Mouse (Mus musculus): ENCODE results near the gene Eef1akmt1. TPM values are rescaled to one million over a fixed set of nuclear protein-coding genes. Genes with fewer than 3 reads are reported as not detected.

The Eef1akmt1 gene
- polyA plus RNA-seq, 1 experiment from 2014 or later: 87.8 TPM

GRCm38 (mm10) chr14:57591830-57592229, 20.4 kb upstream of the Eef1akmt1 start:
- H3K9me3 ChIP-seq: no peaks in the 10 kb centered on the region
- H3K4me3 ChIP-seq: no peak overlapping the region
- H3K4me1 ChIP-seq: no peaks in the 10 kb centered on the region
- no peak overlapping the region for H3K4me2 ChIP-seq
- no peak overlapping the region for H3K27ac ChIP-seq
- no peak overlapping the region for H3K9ac ChIP-seq
- WGBS: 97% methylated on average over 3 of the region's 3 CpGs
- ATAC-seq (replicated peaks): no peak
- peaks cover 14% of the 10 kb centered on the region for H3K36me3 ChIP-seq (replicated peaks)
- no peaks in the 10 kb centered on the region for H3K27me3 ChIP-seq (replicated peaks)

GRCm38 (mm10) chr14:57576364-57577060, 5.1 kb upstream of the Eef1akmt1 start:
- H3K4me3 ChIP-seq: no peak overlapping the region
- H3K36me3 ChIP-seq (replicated peaks): peaks cover 4% of the 10 kb centered on the region; the same call in 1 of the 2 replicates
- no peak overlapping the region for H3K27ac ChIP-seq
- H3K4me1 ChIP-seq: no peaks in the 10 kb centered on the region
- WGBS: 98% methylated on average over 2 of the region's 2 CpGs
- no peaks in the 10 kb centered on the region for H3K27me3 ChIP-seq (replicated peaks)
- no peak for ATAC-seq (replicated peaks)
- no peak overlapping the region for H3K4me2 ChIP-seq
- no peaks in the 10 kb centered on the region for H3K9me3 ChIP-seq
- H3K9ac ChIP-seq: no peak overlapping the region

- Histone ChIP-seq H3K27ac (no peak overlapping the region), H3K4me1 (peaks cover 6% of the 10 kb centered on the region), H3K27me3 (replicated peaks) (no peaks in the 10 kb centered on the region), H3K9ac (no peak overlapping the region), H3K4me3 (no peak overlapping the region), H3K4me2 (no peak overlapping the region), H3K36me3 (replicated peaks) (peaks cover 3% of the 10 kb centered on the region; the same call in 1 of the 2 replicates), H3K9me3 (no peaks in the 10 kb centered on the region)
- ATAC-seq (replicated peaks): no peak
- WGBS: 87% methylated on average over 6 of the region's 6 CpGs
Observed at GRCm38 (mm10) chr14:57574792-57575587, 3.6 kb upstream of the Eef1akmt1 start.

GRCm38 (mm10) chr14:57565626-57566025, 5.8 kb downstream of the Eef1akmt1 start:
- no peak for ATAC-seq (replicated peaks)
- no peaks in the 10 kb centered on the region for H3K27me3 ChIP-seq (replicated peaks)
- H3K36me3 ChIP-seq (replicated peaks): no peaks in the 10 kb centered on the region
- no peak overlapping the region for H3K4me3 ChIP-seq
- 90% methylated on average over 6 of the region's 6 CpGs for WGBS
- peaks cover 2% of the 10 kb centered on the region for H3K4me1 ChIP-seq
- H3K27ac ChIP-seq: no peak overlapping the region
- H3K9ac ChIP-seq: no peak overlapping the region
- no peak overlapping the region for H3K4me2 ChIP-seq
- H3K9me3 ChIP-seq: no peaks in the 10 kb centered on the region

GRCm38 (mm10) chr14:57556922-57557321, 14.5 kb downstream of the Eef1akmt1 start:
- no peak overlapping the region for H3K27ac ChIP-seq
- no peak overlapping the region for H3K4me2 ChIP-seq
- no peak for ATAC-seq (replicated peaks)
- H3K4me3 ChIP-seq: no peak overlapping the region
- no peaks in the 10 kb centered on the region for H3K36me3 ChIP-seq (replicated peaks)
- no peak overlapping the region for H3K9ac ChIP-seq
- H3K27me3 ChIP-seq (replicated peaks): no peaks in the 10 kb centered on the region
- no peaks in the 10 kb centered on the region for H3K4me1 ChIP-seq
- WGBS: 90% methylated on average over 1 of the region's 1 CpGs
- no peaks in the 10 kb centered on the region for H3K9me3 ChIP-seq

GRCm38 (mm10) chr14:57555471-57556070, 15.8 kb downstream of the Eef1akmt1 start:
- H3K9ac ChIP-seq: no peak overlapping the region
- no peak for ATAC-seq (replicated peaks)
- no peaks in the 10 kb centered on the region for H3K9me3 ChIP-seq
- H3K4me3 ChIP-seq: no peak overlapping the region
- no peaks in the 10 kb centered on the region for H3K27me3 ChIP-seq (replicated peaks)
- H3K36me3 ChIP-seq (replicated peaks): no peaks in the 10 kb centered on the region
- no peak overlapping the region for H3K4me2 ChIP-seq
- no peak overlapping the region for H3K27ac ChIP-seq
- WGBS: 86% methylated on average over 7 of the region's 7 CpGs
- no peaks in the 10 kb centered on the region for H3K4me1 ChIP-seq

- H3K27me3 ChIP-seq (replicated peaks): no peaks in the 10 kb centered on the region
- 91% methylated on average over 5 of the region's 5 CpGs for WGBS
- H3K4me2 ChIP-seq: no peak overlapping the region
- H3K4me3 ChIP-seq: no peak overlapping the region
- H3K27ac ChIP-seq: no peak overlapping the region
- H3K9ac ChIP-seq: no peak overlapping the region
- H3K9me3 ChIP-seq: no peaks in the 10 kb centered on the region
- no peak for ATAC-seq (replicated peaks)
- H3K36me3 ChIP-seq (replicated peaks): peaks cover 2% of the 10 kb centered on the region; the same call in 1 of the 2 replicates
- H3K4me1 ChIP-seq: no peaks in the 10 kb centered on the region
Observed at GRCm38 (mm10) chr14:57554434-57554833, 17.0 kb downstream of the Eef1akmt1 start.

- no peak overlapping the region for H3K4me2 ChIP-seq
- H3K4me3 ChIP-seq: no peak overlapping the region
- no peak overlapping the region for H3K27ac ChIP-seq
- peaks cover 5% of the 10 kb centered on the region; the same call in 1 of the 2 replicates for H3K36me3 ChIP-seq (replicated peaks)
- no peaks in the 10 kb centered on the region for H3K27me3 ChIP-seq (replicated peaks)
- no peaks in the 10 kb centered on the region for H3K4me1 ChIP-seq
- H3K9me3 ChIP-seq: no peaks in the 10 kb centered on the region
- no peak for ATAC-seq (replicated peaks)
- no peak overlapping the region for H3K9ac ChIP-seq
Observed at GRCm38 (mm10) chr14:57552945-57553344, 18.5 kb downstream of the Eef1akmt1 start.

- 87% methylated on average over 5 of the region's 5 CpGs for WGBS
- Histone ChIP-seq H3K4me1 (no peaks in the 10 kb centered on the region), H3K36me3 (replicated peaks) (peaks cover 5% of the 10 kb centered on the region; the same call in 1 of the 2 replicates), H3K27ac (no peak overlapping the region), H3K9ac (no peak overlapping the region), H3K4me2 (no peak overlapping the region), H3K9me3 (no peaks in the 10 kb centered on the region), H3K27me3 (replicated peaks) (no peaks in the 10 kb centered on the region), H3K4me3 (no peak overlapping the region)
- no peak for ATAC-seq (replicated peaks)
Observed at GRCm38 (mm10) chr14:57547062-57547461, 24.4 kb downstream of the Eef1akmt1 start.

GRCm38 (mm10) chr14:57546557-57547021, 24.8 kb downstream of the Eef1akmt1 start:
- H3K4me3 ChIP-seq: no peak overlapping the region
- peaks cover 5% of the 10 kb centered on the region; the same call in 1 of the 2 replicates for H3K36me3 ChIP-seq (replicated peaks)
- H3K27me3 ChIP-seq (replicated peaks): no peaks in the 10 kb centered on the region
- no peak overlapping the region for H3K9ac ChIP-seq
- no peaks in the 10 kb centered on the region for H3K4me1 ChIP-seq
- WGBS: 29% methylated on average over 13 of the region's 13 CpGs
- ATAC-seq (replicated peaks): no peak
- H3K27ac ChIP-seq: no peak overlapping the region
- H3K9me3 ChIP-seq: no peaks in the 10 kb centered on the region
- no peak overlapping the region for H3K4me2 ChIP-seq

- H3K4me1 ChIP-seq: no peaks in the 10 kb centered on the region
- 87% methylated on average over 8 of the region's 8 CpGs for WGBS
- no peak for ATAC-seq (replicated peaks)
Observed at GRCm38 (mm10) chr14:57546131-57546530, 25.3 kb downstream of the Eef1akmt1 start.

GRCm38 (mm10) chr14:57545526-57545925, 25.9 kb downstream of the Eef1akmt1 start:
- Histone ChIP-seq H3K27ac (no peak overlapping the region), H3K4me3 (no peak overlapping the region), H3K4me1 (no peaks in the 10 kb centered on the region), H3K9me3 (no peaks in the 10 kb centered on the region), H3K36me3 (replicated peaks) (peaks cover 5% of the 10 kb centered on the region; the same call in 1 of the 2 replicates), H3K4me2 (no peak overlapping the region), H3K9ac (no peak overlapping the region), H3K27me3 (replicated peaks) (no peaks in the 10 kb centered on the region)
- ATAC-seq (replicated peaks): no peak
- 84% methylated on average over 17 of the region's 17 CpGs for WGBS

More at GRCm38 (mm10) chr14:57546131-57546530, 25.3 kb downstream of the Eef1akmt1 start:
- H3K27me3 ChIP-seq (replicated peaks): no peaks in the 10 kb centered on the region
- H3K9me3 ChIP-seq: no peaks in the 10 kb centered on the region
- no peak overlapping the region for H3K4me3 ChIP-seq
- no peak overlapping the region for H3K4me2 ChIP-seq
- no peak overlapping the region for H3K27ac ChIP-seq
- no peak overlapping the region for H3K9ac ChIP-seq
- H3K36me3 ChIP-seq (replicated peaks): peaks cover 5% of the 10 kb centered on the region; the same call in 1 of the 2 replicates

Data from midbrain, embryonic 15.5 days (tissue).